Mouse (Mus musculus) hindbrain, embryonic 12.5 days (tissue): ENCODE results near the gene Stard3. TPM values are rescaled to one million over a fixed set of nuclear protein-coding genes. Genes with fewer than 3 reads are reported as not detected.
A peak's percentile ranks its signal among the peaks of the same experiment; 100 is the strongest.

Source experiments
- ATAC-seq: fragments of 200-750 bp; cut with Nextera tagmentation; 2 replicates; pipeline ENCODE4 v1.8.0; 2017; ENCODE audit warnings: moderate TSS enrichment; ENCODE audit not compliant: low FRiP score
- H3K27ac ChIP-seq: fragments of 300-500 bp; sonication (generic); 2 replicates; pipeline ENCODE4 v1.5.1; 2016; ENCODE audit warnings: mild to moderate bottlenecking
- H3K27me3 ChIP-seq: fragments of 300-500 bp; sonication (generic); 2 replicates; pipeline ENCODE4 v1.6.1; 2016; ENCODE audit warnings: mild to moderate bottlenecking
- H3K36me3 ChIP-seq: fragments of 300-500 bp; sonication (generic); 2 replicates; pipeline ENCODE4 v1.6.1; 2016; ENCODE audit warnings: mild to moderate bottlenecking
- H3K4me1 ChIP-seq: fragments of 300-500 bp; sonication (generic); 2 replicates; pipeline ENCODE4 v1.6.1; 2016
- H3K4me2 ChIP-seq: fragments of 300-500 bp; sonication (generic); replicated peaks from 2 replicates; pipeline ENCODE4 v1.6.1; 2016; ENCODE audit warnings: mild to moderate bottlenecking
- H3K4me3 ChIP-seq: fragments of 300-500 bp; sonication (generic); 2 replicates; pipeline ENCODE4 v1.5.1; 2016; ENCODE audit warnings: mild to moderate bottlenecking
- H3K9ac ChIP-seq: fragments of 300-500 bp; sonication (generic); 2 replicates; pipeline ENCODE4 v1.6.1; 2016; ENCODE audit warnings: mild to moderate bottlenecking, moderate library complexity
- H3K9me3 ChIP-seq: fragments of 300-500 bp; sonication (generic); replicated peaks from 2 replicates; pipeline ENCODE4 v1.6.1; 2016; ENCODE audit warnings: mild to moderate bottlenecking
- WGBS: fragments of 180-500 bp; shearing (Covaris S2); methylation state at CpG from one replicate; pipeline ENCODE4 v1.1.7; 2016; 5-methylcytosine and 5-hydroxymethylcytosine counted together
- polyA plus RNA-seq: library from polyadenylated mRNA; unstranded; fragments of >200 nt; fragmentation: Nextera tagmentation; extraction: Ambion mirVana; gene quantifications from 2 replicates; pipeline ENCODE4 v1.2.1, GENCODE M21; 2016

Stard3 gene
- polyA plus RNA-seq, 1 experiment from 2014 or later = 50.0 TPM

GRCm38 (mm10) chr11:98323136-98323866, 34.9 kb upstream of the Stard3 start:
- H3K4me2 ChIP-seq = no peak overlapping the region
- peaks cover 98% of the 10 kb centered on the region for H3K27me3 ChIP-seq
- no peaks in the 10 kb centered on the region for H3K36me3 ChIP-seq
- WGBS = 1% methylated on average over 10 of the region's 10 CpGs
- H3K9ac ChIP-seq = no peak overlapping the region
- no peak overlapping the region for H3K4me3 ChIP-seq
- ATAC-seq = no peak
- peaks cover 24% of the 10 kb centered on the region for H3K4me1 ChIP-seq
- no peak overlapping the region for H3K27ac ChIP-seq
- no peaks in the 10 kb centered on the region for H3K9me3 ChIP-seq

GRCm38 (mm10) chr11:98323933-98324332, 34.2 kb upstream of the Stard3 start:
- ATAC-seq = no peak
- WGBS = under 1% methylated on average over 9 of the region's 9 CpGs
- Histone ChIP-seq H3K9me3 (no peaks in the 10 kb centered on the region), H3K27ac (no peak overlapping the region), H3K4me1 (peaks cover 25% of the 10 kb centered on the region), H3K9ac (no peak overlapping the region), H3K4me2 (no peak overlapping the region), H3K4me3 (no peak overlapping the region), H3K36me3 (no peaks in the 10 kb centered on the region), H3K27me3 (peaks cover 98% of the 10 kb centered on the region)

- no peak overlapping the region for H3K4me2 ChIP-seq
- H3K4me3 ChIP-seq = peak overlapping the region; percentile 11; the same call in 1 of the 2 replicates
- H3K27ac ChIP-seq = no peak overlapping the region
- H3K9me3 ChIP-seq = no peaks in the 10 kb centered on the region
- no peak overlapping the region for H3K9ac ChIP-seq
- no peak for ATAC-seq
- peaks cover 25% of the 10 kb centered on the region for H3K4me1 ChIP-seq
- peaks cover 98% of the 10 kb centered on the region for H3K27me3 ChIP-seq
- WGBS = 4% methylated on average over 14 of the region's 14 CpGs
- no peaks in the 10 kb centered on the region for H3K36me3 ChIP-seq
These were observed 32.9 kb upstream of the Stard3 start for GRCm38 (mm10) chr11:98325191-98325820.

- no peak for ATAC-seq
- Histone ChIP-seq H3K27ac (no peak overlapping the region), H3K4me1 (peaks cover 24% of the 10 kb centered on the region), H3K9ac (no peak overlapping the region), H3K4me3 (peak overlapping the region; percentile 11; the same call in 1 of the 2 replicates), H3K4me2 (peak overlapping the region; percentile 26), H3K9me3 (no peaks in the 10 kb centered on the region), H3K27me3 (peaks cover 98% of the 10 kb centered on the region), H3K36me3 (no peaks in the 10 kb centered on the region)
- 9% methylated on average over 14 of the region's 22 CpGs for WGBS
These were observed 32.3 kb upstream of the Stard3 start for GRCm38 (mm10) chr11:98325821-98326218.

GRCm38 (mm10) chr11:98326741-98327135, 31.4 kb upstream of the Stard3 start:
- H3K27ac ChIP-seq = no peak overlapping the region
- no peaks in the 10 kb centered on the region for H3K36me3 ChIP-seq
- H3K4me3 ChIP-seq = peak overlapping the region; percentile 40
- H3K4me1 ChIP-seq = peaks cover 17% of the 10 kb centered on the region
- peak overlapping the region; percentile 52 for H3K4me2 ChIP-seq
- under 1% methylated on average over 19 of the region's 19 CpGs for WGBS
- H3K27me3 ChIP-seq = peaks cover 98% of the 10 kb centered on the region
- H3K9ac ChIP-seq = peak overlapping the region; percentile 62
- H3K9me3 ChIP-seq = no peaks in the 10 kb centered on the region
- ATAC-seq = no peak

- Histone ChIP-seq H3K4me3 (peak overlapping the region; percentile 40), H3K27me3 (peaks cover 98% of the 10 kb centered on the region), H3K36me3 (no peaks in the 10 kb centered on the region), H3K9me3 (no peaks in the 10 kb centered on the region), H3K4me2 (peak overlapping the region; percentile 52), H3K4me1 (peaks cover 17% of the 10 kb centered on the region), H3K27ac (peak overlapping the region; percentile 14; the same call in 1 of the 2 replicates), H3K9ac (peak overlapping the region; percentile 62)
- peak; percentile 12; the same call in 1 of the 2 replicates for ATAC-seq
- WGBS = 1% methylated on average over 97 of the region's 97 CpGs
These were observed 30.8 kb upstream of the Stard3 start for GRCm38 (mm10) chr11:98327136-98328030.

- Histone ChIP-seq H3K4me3 (peak overlapping the region; percentile 40), H3K36me3 (no peaks in the 10 kb centered on the region), H3K4me1 (peaks cover 17% of the 10 kb centered on the region), H3K27ac (no peak overlapping the region), H3K4me2 (peak overlapping the region; percentile 52), H3K9me3 (no peaks in the 10 kb centered on the region), H3K27me3 (peaks cover 97% of the 10 kb centered on the region), H3K9ac (peak overlapping the region; percentile 62)
- under 1% methylated on average over 34 of the region's 35 CpGs for WGBS
- ATAC-seq = no peak
These were observed 30.2 kb upstream of the Stard3 start for GRCm38 (mm10) chr11:98328031-98328370.

- WGBS = under 1% methylated on average over 40 of the region's 56 CpGs
- peak overlapping the region; percentile 67 for H3K27ac ChIP-seq
These were observed 29.6 kb upstream of the Stard3 start for GRCm38 (mm10) chr11:98328371-98329069.

GRCm38 (mm10) chr11:98329081-98329959, 28.8 kb upstream of the Stard3 start, which contains the start of gene Neurod2:
Neurod2 (minus strand) TSS chr11:98329648.
- Histone ChIP-seq H3K9me3 (no peaks in the 10 kb centered on the region), H3K27ac (peak within 1 kb of the TSS; percentile 74), H3K27me3 (peaks cover 97% of the 10 kb centered on the region), H3K9ac (peak within 1 kb of the TSS; percentile 62), H3K4me1 (peaks cover 28% of the 10 kb centered on the region), H3K36me3 (no peaks in the 10 kb centered on the region), H3K4me3 (peak within 1 kb of the TSS; percentile 40), H3K4me2 (peak within 1 kb of the TSS; percentile 52)
- no peak; the same call in 1 of the 2 replicates for ATAC-seq
- 1% methylated on average over 37 of the region's 38 CpGs for WGBS

More at GRCm38 (mm10) chr11:98328371-98329069, 29.6 kb upstream of the Stard3 start:
- peak overlapping the region; percentile 40 for H3K4me3 ChIP-seq
- peak overlapping the region; percentile 62 for H3K9ac ChIP-seq
- peaks cover 20% of the 10 kb centered on the region for H3K4me1 ChIP-seq
- peaks cover 97% of the 10 kb centered on the region for H3K27me3 ChIP-seq
- no peaks in the 10 kb centered on the region for H3K9me3 ChIP-seq
- no peak for ATAC-seq
- H3K36me3 ChIP-seq = no peaks in the 10 kb centered on the region
- peak overlapping the region; percentile 52 for H3K4me2 ChIP-seq

GRCm38 (mm10) chr11:98329960-98330744, 28.0 kb upstream of the Stard3 start:
- Histone ChIP-seq H3K9ac (no peak overlapping the region), H3K36me3 (no peaks in the 10 kb centered on the region), H3K4me3 (no peak overlapping the region; the same call in 1 of the 2 replicates), H3K27ac (peak overlapping the region; percentile 74), H3K9me3 (no peaks in the 10 kb centered on the region), H3K4me1 (peaks cover 35% of the 10 kb centered on the region), H3K4me2 (peak overlapping the region; percentile 52), H3K27me3 (peaks cover 97% of the 10 kb centered on the region)
- WGBS = 36% methylated on average over 9 of the region's 9 CpGs
- ATAC-seq = peak; percentile 30; the same call in 1 of the 2 replicates
